Mouse (Mus musculus): ENCODE results near the gene Olfml2a. TPM values are rescaled to one million over a fixed set of nuclear protein-coding genes. Genes with fewer than 3 reads are reported as not detected.
"Not testable (repeated sequence)": the region's sequence is repeated elsewhere in the genome, so short reads cannot be mapped to it uniquely, and the experiment has no call there.

The Olfml2a gene
- total RNA-seq, 2 experiments from 2014 or later, result 2.1 to 2.6 TPM

DNA sequence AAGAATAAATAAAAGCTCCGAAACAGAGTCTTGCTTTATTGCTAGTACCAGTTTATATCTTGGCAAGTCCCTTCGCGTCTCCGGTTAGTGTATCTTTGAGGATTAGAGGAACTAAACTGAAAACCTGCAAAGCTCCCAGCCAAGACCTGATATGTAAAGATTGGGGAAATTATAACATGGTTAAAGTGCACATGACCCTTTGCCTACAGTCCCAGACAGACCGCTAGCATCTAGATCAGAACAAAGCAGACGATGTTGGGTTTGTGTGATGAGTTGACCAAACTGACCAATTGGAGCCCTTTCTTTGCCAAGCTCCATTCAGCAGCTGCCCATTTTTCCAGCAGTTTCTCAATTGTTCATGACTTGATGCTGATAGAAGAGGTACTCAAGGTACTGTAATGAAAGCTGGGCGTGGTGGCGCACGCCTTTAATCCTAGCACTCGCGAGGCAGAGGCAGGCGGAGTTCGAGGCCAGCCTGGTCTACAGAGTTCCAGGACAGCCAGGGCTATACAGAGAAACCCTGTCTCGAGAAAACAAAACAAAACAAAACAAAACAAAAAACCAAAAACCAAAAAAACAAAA, 74.5 kb downstream of the Olfml2a start:
- no peak overlapping the region for H3K4me3 ChIP-seq
- intact Hi-C loops (cut with DNase I), result no loop called here
- no peak overlapping the region for H3K27ac ChIP-seq
- no peak for TF ChIP-seq CTCF (IDR thresholded peaks at IDR 0.05)
- no peak for DNase-seq (ENCODE audit: extremely low spot score in 1 of 2, low spot score in 2 of 2)

DNA sequence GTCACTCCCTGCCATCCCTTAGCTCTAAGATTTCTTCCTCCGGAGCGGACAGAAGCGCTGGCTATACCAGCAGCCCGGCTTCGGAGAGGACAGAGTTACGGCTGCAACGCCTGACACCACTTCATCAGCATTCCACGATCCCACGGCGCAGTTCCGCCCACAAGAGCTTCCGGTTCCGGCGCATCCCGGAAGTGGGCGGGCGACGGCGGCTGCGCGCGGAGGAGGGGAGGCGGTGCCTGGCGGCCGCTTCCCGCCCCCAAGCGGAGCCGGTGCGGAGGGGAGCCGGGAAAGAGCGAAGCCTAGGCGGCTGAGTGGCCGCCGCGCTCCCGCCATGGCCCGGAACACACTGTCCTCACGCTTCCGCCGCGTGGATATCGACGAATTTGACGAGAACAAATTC, 76.1 kb downstream of the Olfml2a start:
- DNase-seq (ENCODE audit: extremely low spot score in 1 of 2, low spot score in 2 of 2), result peak; percentile 94 to 97
- H3K27ac ChIP-seq, result peak overlapping the region; percentile 75
- peak overlapping the region; percentile 95 for H3K4me3 ChIP-seq
- intact Hi-C loops (cut with DNase I), result loop anchor here (2.0 kb wide), 1 partner anchor 57 kb away; the partner anchor contains the start of gene Golga1
- no peak for TF ChIP-seq CTCF (IDR thresholded peaks at IDR 0.05)

DNA sequence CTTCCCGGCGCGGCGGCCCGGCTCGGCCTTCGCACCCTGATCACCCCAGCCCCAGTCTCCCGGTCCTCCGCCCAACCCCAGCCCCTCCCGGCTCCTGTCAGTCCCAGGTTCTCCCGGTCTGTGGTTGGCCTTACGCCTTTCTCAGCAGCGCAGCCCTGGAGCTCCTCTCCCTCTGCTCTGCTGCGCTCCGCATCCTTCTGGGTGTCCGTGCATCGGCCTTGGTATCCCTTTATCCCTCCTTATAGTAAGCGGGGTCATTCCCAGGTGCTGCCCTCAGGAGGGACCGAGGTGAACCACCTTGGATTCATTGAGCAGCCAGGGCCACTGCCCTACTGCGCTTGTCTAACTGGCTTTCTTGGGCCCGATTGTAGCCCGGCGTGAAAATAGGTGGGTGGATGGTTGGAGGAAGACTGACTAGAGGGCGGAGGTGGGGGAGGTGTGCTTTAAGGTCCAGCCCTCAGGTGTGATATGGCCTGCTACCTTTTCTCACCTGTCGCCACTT, 76.6 kb downstream of the Olfml2a start:
- peak overlapping the region; percentile 95 for H3K4me3 ChIP-seq
- TF ChIP-seq CTCF (IDR thresholded peaks at IDR 0.05), result no peak
- intact Hi-C loops (cut with DNase I), result loop anchor here (2.0 kb wide), 1 partner anchor 56 kb away; the partner anchor contains the start of gene Golga1

DNA sequence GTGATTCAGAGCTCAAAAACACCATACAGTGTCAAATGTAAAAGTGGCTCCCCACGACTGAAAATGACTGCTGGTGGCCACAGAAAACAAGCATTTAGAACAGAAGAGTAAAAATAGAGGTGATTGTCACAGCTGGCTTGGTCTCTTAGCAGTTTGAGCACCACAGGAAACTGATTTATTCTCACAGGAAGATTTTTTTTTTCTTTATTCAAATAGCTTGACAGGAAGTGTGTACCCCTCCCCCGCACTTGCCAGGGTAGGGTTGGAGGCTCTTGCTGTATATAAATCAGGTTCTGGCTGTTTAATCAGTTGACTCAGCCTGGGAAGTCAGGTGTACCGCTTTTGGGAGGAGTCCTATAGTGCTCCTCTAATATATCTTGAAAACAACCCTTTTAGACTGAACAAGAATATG, 77.2 kb downstream of the Olfml2a start:
- DNase-seq (ENCODE audit: extremely low spot score in 1 of 2, low spot score in 2 of 2), result peak; percentile 32 to 56
- peak overlapping the region; percentile 8; the same call in 1 of the 2 replicates for H3K27ac ChIP-seq
- peak overlapping the region; percentile 95 for H3K4me3 ChIP-seq
- intact Hi-C loops (cut with DNase I), result loop anchor here (2.0 kb wide), 1 partner anchor 56 kb away; the partner anchor contains the start of gene Golga1
- TF ChIP-seq CTCF (IDR thresholded peaks at IDR 0.05), result no peak

More for the DNA sequence above, 76.6 kb downstream of the Olfml2a start:
- H3K27ac ChIP-seq, result peak overlapping the region; percentile 75
- no peak for DNase-seq (ENCODE audit: extremely low spot score in 1 of 2, low spot score in 2 of 2)

DNA sequence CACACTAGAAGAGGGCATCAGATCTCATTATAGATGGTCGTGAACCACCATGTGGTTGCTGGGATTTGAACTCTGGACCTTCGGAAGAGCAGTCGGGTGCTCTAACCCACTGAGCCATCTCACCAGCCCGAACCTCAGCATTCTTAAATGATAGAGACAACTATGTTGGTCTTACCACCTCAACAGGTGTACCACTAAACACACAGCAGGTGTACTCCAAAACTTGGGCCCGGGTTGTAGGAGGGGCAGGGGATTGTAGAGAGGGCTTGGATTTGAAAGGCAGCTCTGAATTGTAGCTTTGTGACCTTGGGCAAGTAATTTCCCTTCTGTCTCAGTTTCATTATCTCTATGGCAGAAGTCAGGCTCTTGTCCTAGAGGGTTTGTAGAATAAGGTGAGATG, 78.4 kb downstream of the Olfml2a start:
- H3K27ac ChIP-seq; H3K4me3 ChIP-seq; DNase-seq (ENCODE audit: extremely low spot score in 1 of 2, low spot score in 2 of 2); intact Hi-C loops (cut with DNase I): not testable (repeated sequence)

DNA sequence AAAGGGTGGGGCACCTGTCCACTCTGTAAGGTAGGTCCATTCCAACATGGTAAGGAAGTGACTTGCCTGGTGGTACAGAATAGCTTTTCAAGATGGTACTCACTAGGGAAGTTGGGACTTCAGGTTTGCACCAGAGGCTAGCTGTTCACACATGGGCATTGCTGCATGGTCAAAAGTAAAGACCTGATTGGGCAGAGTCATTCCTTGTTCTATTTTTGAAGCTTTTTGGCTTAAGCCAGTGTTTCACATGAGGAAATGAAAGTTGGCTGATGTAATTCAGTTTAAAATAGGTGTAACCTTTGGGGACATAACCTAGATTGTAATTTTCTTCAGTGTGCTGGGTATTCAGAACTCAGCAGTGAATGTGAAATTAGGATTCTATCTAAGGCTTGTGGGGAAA, 79.5 kb downstream of the Olfml2a start:
- Histone ChIP-seq H3K27ac (no peak overlapping the region), H3K4me3 (no peak overlapping the region)
- no peak for TF ChIP-seq CTCF (IDR thresholded peaks at IDR 0.05)
- intact Hi-C loops (cut with DNase I), result no loop called here
- DNase-seq (ENCODE audit: extremely low spot score in 1 of 2, low spot score in 2 of 2), result no peak

DNA sequence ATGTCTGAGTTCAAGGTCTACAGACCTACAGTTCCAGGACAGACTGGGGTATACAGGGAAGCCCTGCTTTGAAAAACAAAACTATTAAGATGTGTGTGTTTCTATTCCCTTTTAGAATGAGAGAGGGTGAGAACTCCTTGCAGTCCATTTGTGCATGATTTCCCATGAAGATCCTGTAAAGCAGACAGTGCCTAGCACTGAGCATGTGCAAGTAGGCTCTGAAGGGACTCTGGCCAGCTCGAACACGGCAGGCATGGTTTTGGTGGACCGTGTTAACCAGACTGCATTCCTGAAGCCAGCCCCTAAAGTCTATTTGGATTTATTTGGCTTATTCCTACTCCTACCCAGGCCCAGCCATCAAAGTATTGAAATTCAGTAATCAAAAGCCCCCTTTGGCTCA, 80.2 kb downstream of the Olfml2a start:
- TF ChIP-seq CTCF (IDR thresholded peaks at IDR 0.05), result no peak
- intact Hi-C loops (cut with DNase I), result no loop called here
- no peak for DNase-seq (ENCODE audit: extremely low spot score in 1 of 2, low spot score in 2 of 2)
- Histone ChIP-seq H3K4me3 (no peak overlapping the region), H3K27ac (peak overlapping the region; percentile 19; the same call in 1 of the 2 replicates)

DNA sequence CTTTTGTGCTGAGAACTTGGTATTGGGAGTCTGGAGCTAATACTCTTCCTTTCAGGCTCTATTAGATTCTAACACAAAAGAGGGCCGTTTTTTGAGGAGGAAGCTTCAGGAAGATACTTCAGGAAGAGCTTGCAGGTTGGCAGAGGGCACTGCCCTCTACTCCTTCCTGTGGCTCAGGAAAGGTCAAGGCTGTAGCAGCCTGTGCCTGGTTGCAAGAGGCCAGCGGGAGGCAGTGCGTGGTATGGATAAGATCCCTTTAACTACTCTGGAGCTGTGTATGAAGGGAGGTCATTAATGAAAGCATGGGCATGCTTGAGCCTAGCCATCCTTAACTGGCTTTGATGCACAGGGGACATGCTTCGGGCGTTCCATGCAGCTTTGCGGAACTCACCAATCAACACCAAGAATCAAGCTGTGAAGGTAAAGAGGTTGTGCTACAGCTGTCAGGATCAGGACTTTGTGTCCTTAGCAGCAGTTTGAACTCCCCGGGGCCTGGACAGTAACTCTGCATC, 81.0 kb downstream of the Olfml2a start:
- no peak overlapping the region for H3K27ac ChIP-seq
- intact Hi-C loops (cut with DNase I), result no loop called here
- no peak for DNase-seq (ENCODE audit: extremely low spot score in 1 of 2, low spot score in 2 of 2)
- no peak overlapping the region for H3K4me3 ChIP-seq
- TF ChIP-seq CTCF (IDR thresholded peaks at IDR 0.05), result no peak

Other genes starting within 250 kb of the Olfml2a start
- gene Nr5a1, start 217.4 kb upstream of the Olfml2a start, total RNA-seq (2021), result under 1 TPM in 1 of 2 experiments, not detected in 1; 0.16 TPM
- gene Nr6a1, start 4.3 kb upstream of the Olfml2a start, total RNA-seq (2021), result 10 to 100 TPM in 1 of 2 experiments, 1 to 10 TPM in 1; 9.3 to 10.4 TPM
- under 1 TPM; 0.32 to 0.70 TPM for gene Wdr38, start 65.5 kb downstream of the Olfml2a start, total RNA-seq (2021)
- 100 to 1,000 TPM; 106 to 108 TPM for gene Arpc5l, start 73.4 kb downstream of the Olfml2a start, total RNA-seq (2021)
- 100 to 1,000 TPM; 251 to 253 TPM for gene Rpl35, start 73.6 kb downstream of the Olfml2a start, total RNA-seq (2021)
- 10 to 100 TPM; 30.3 to 31.1 TPM for gene Golga1, start 133.6 kb downstream of the Olfml2a start, total RNA-seq (2021)